Mouse (Mus musculus) limb, embryonic 10.5 days (tissue): ENCODE data around the gene Slain2. TPM values are rescaled to one million over a fixed set of nuclear protein-coding genes. Genes with fewer than 3 reads are reported as not detected.
"Not testable (repeated sequence)": the region's sequence is repeated elsewhere in the genome, so short reads cannot be mapped to it uniquely, and the experiment has no call there.

Source experiments
- DNase-seq: peaks from one replicate; pipeline ENCODE4 v3.0.0-alpha.2; 2017; ENCODE audit warnings: low spot score
- H3K27ac ChIP-seq: fragments of 300-500 bp; sonication (generic); 2 replicates; pipeline ENCODE4 v1.5.1; 2016; ENCODE audit warnings: mild to moderate bottlenecking
- H3K27me3 ChIP-seq: fragments of 300-500 bp; sonication (generic); 2 replicates; pipeline ENCODE4 v1.6.1; 2016; ENCODE audit warnings: low read depth, mild to moderate bottlenecking; ENCODE audit not compliant: poor library complexity, severe bottlenecking
- H3K36me3 ChIP-seq: fragments of 300-500 bp; sonication (generic); 2 replicates; pipeline ENCODE4 v1.6.1; 2016; ENCODE audit warnings: mild to moderate bottlenecking, moderate library complexity
- H3K4me1 ChIP-seq: fragments of 300-500 bp; sonication (generic); 2 replicates; pipeline ENCODE4 v1.6.1; 2016
- H3K4me3 ChIP-seq: fragments of 300-500 bp; sonication (generic); 2 replicates; pipeline ENCODE4 v1.5.1; 2016; ENCODE audit warnings: mild to moderate bottlenecking, moderate library complexity
- H3K9me3 ChIP-seq: fragments of 300-500 bp; sonication (generic); replicated peaks from 2 replicates; pipeline ENCODE4 v1.6.1; 2016; ENCODE audit warnings: mild to moderate bottlenecking
- WGBS: fragments of 180-500 bp; shearing (Covaris S2); methylation state at CpG from one replicate; pipeline ENCODE4 v1.1.7; 2016; 5-methylcytosine and 5-hydroxymethylcytosine counted together
- polyA plus RNA-seq: library from polyadenylated mRNA; unstranded; fragments of >200 nt; fragmentation: Nextera tagmentation; extraction: Ambion mirVana; gene quantifications from 2 replicates; pipeline ENCODE4 v1.2.1, GENCODE M21; 2016

Slain2 gene
- polyA plus RNA-seq, 1 experiment from 2014 or later, result 19.8 TPM

DNA sequence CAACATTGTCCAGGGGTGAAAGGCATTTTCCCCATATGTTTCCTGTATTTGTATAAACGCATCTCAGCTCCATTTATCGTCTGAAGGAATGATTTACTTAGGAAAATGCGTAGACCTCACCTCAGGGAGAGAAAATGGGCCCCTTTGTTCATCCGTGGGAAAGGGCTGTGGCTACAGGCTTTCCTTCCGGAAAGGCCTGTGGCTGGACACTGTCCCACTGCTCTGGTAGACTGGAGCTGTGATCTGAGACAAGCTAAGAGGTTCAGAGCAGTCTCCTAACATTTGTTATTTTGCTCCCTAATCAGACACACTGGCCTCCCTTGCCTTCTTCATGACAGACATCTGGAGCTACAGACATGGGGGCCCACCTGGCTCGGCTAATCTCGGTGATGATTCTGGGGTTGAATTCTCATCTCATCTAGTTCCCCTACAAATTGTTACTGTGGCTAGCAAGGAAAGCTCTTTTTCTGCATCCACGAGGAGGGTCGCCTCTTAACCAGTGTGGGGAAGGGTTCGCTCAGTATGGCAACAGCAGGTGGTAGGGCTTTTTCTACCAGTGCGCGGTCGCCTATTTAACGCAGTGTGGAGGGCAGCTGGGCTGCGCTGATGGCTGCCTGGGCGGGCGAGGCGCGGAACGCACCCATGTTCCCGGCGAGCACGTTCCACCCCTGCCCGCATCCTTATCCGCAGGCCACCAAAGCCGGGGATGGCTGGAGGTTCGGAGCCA, 98.9 kb downstream of the Slain2 start:
- H3K4me1 ChIP-seq, result peaks cover 28% of the 10 kb centered on the region
- H3K36me3 ChIP-seq, H3K27ac ChIP-seq, H3K9me3 ChIP-seq, DNase-seq: not testable (repeated sequence)
- 20% methylated on average over 27 of the region's 27 CpGs for WGBS
- peak overlapping the region; percentile 48 for H3K4me3 ChIP-seq
- peaks cover 59% of the 10 kb centered on the region for H3K27me3 ChIP-seq

DNA sequence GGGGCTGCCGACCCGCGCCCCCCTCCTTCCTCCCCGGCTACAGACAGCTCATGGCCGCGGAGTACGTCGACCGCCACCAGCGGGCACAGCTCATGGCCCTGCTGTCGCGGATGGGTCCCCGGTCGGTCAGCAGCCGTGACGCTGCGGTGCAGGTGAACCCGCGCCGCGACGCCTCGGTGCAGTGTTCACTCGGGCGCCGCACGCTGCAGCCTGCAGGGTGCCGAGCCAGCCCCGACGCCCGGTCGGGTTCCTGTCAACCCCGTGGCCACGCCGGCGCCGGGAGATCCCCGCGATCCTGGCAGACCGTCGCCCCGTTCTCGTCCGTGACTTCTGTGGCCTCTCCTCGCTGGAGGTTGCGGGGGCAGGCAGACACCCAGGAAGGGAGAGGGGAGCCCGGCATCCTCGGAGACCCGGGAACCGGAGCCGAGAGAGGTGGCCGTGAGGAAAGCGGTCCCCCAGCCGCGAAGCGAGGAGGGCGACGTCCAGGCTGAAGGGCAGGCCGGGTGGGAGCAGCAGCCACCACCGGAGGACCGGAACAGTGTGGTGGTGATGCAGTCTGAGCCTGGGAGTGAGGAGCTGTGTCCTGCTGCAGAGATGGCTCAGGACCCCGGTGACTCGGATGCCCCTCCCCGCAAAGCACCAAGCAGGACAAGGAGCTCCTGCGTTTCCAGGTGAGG, 99.6 kb downstream of the Slain2 start:
- peak; percentile 64 for DNase-seq

DNA sequence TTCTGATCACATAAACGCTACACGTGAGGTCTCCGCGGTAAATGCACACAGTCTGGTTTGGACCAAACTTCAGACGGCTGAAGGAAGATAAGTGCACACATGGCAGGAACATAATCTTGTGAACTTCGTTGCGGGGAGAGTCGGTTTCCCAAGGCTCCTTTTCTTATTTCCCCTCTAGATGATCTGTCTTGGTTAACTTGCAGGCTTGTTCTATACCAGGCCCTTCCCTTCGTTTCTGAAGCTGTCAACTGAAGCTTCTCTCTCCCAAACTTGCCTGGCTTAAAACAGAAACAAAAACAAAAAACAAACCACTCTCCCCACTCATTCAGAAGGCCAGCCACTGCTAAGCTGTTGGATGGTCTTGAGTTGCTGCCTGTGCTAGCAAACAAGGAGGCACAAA, 100.6 kb downstream of the Slain2 start:
- Histone ChIP-seq H3K4me3 (no peak overlapping the region), H3K9me3 (no peaks in the 10 kb centered on the region), H3K4me1 (peaks cover 28% of the 10 kb centered on the region), H3K36me3 (no peaks in the 10 kb centered on the region), H3K27ac (no peak overlapping the region), H3K27me3 (peaks cover 49% of the 10 kb centered on the region)
- no peak for DNase-seq
- 58% methylated on average over 9 of the region's 9 CpGs for WGBS

More for the DNA sequence above, 99.6 kb downstream of the Slain2 start:
- 0 out of 2 replicates have a peak overlapping the region, but pooled peaks have one; percentile 20 for H3K27ac ChIP-seq
- H3K36me3 ChIP-seq, H3K9me3 ChIP-seq: not testable (repeated sequence)
- peaks cover 55% of the 10 kb centered on the region for H3K27me3 ChIP-seq
- peak overlapping the region; percentile 48 for H3K4me3 ChIP-seq
- peaks cover 28% of the 10 kb centered on the region for H3K4me1 ChIP-seq
- 2% methylated on average over 61 of the region's 65 CpGs for WGBS

DNA sequence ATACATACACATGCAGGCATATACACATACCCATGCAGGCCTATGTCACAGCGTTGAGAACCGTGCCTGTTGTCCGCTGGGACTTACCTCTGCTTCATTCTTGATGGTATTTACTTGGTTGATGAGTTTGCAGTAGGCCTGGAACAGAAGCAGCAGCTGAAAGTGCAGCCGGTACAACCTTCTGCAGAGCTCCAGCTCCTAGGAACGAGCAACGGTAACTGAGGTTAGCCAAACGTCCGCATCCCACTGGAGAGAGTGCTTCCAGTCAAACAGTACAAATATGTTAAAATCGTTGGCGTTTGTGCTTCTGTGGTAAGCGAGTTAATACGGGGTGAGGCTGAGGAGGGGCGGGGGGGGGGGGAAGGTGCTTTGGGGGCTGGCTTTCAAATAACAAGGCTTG, 109.7 kb downstream of the Slain2 start:
- DNase-seq, result no peak
- WGBS, result 94% methylated on average over 13 of the region's 13 CpGs

More for the DNA sequence above, 109.7 kb downstream of the Slain2 start:
- no peak overlapping the region for H3K4me3 ChIP-seq
- H3K36me3 ChIP-seq, result peaks cover 51% of the 10 kb centered on the region
- no peak overlapping the region for H3K27ac ChIP-seq
- no peaks in the 10 kb centered on the region for H3K9me3 ChIP-seq
- no peaks in the 10 kb centered on the region for H3K4me1 ChIP-seq
- H3K27me3 ChIP-seq, result no peaks in the 10 kb centered on the region

Other genes starting within 250 kb of the Slain2 start
- not detected in 2 replicates for gene Txk, start 161.5 kb upstream of the Slain2 start, polyA plus RNA-seq
- 2.8 and 3.1 TPM in 2 replicates for gene Tec, start 45.8 kb upstream of the Slain2 start, polyA plus RNA-seq
- gene Gm10135, start 60.4 kb downstream of the Slain2 start, polyA plus RNA-seq, result not detected in 2 replicates
- gene Slc10a4, start 92.6 kb downstream of the Slain2 start, polyA plus RNA-seq, result 0.13 and 0.79 TPM in 2 replicates